Mouse (Mus musculus): ENCODE results near the gene Prcd. TPM values are rescaled to one million over a fixed set of nuclear protein-coding genes. Genes with fewer than 3 reads are reported as not detected.
A peak's percentile ranks its signal among the peaks of the same experiment; 100 is the strongest.

Gene Prcd
- total and polyA plus RNA-seq, 2 experiments from 2014 or later, result 6.0 TPM; not detected in 1

DNA sequence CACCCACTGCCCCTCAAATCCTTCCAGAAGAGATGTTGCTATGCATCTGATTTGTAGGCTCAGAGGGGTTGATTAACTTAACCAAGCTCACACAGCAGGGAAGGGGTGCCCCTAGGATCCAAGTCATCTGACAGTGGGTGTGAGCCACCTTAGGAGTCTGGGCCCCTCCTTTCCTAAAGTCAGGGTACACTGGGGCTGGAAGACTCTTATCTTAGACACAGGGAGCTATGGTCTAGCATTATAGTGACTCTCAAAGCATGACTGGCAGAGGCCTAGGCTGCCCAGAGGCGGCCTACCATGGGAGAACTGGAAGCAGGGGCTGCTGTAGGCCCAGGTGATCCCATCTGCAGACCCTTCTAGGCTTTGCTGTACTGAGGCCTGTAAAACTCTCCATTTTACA is 40.8 kb upstream of the Prcd start:
- H3K36me3 ChIP-seq (ENCODE audit: insufficient read depth, low read length), result no peaks in the 10 kb centered on the region
- H3K27ac ChIP-seq (ENCODE audit: low read depth, low read length), result no peak overlapping the region
- WGBS, result 83% methylated on average over 1 of the region's 1 CpGs
- H3K9ac ChIP-seq (replicated peaks; ENCODE audit: low read length, poor library complexity, severe bottlenecking), result no peak overlapping the region
- ATAC-seq (ENCODE audit: low FRiP score) (no peak), DNase-seq (ENCODE audit: low spot score) (no peak)
- no peaks in the 10 kb centered on the region for H3K27me3 ChIP-seq (ENCODE audit: insufficient read depth, low read length)
- no peak for TF ChIP-seq CTCF (IDR thresholded peaks at IDR 0.05)
- no peaks in the 10 kb centered on the region for H3K4me1 ChIP-seq (ENCODE audit: insufficient read depth, low read length)
- no peaks in the 10 kb centered on the region for H3K9me3 ChIP-seq (ENCODE audit: low read length)
- no peak overlapping the region for H3K4me3 ChIP-seq (ENCODE audit: low read depth, low read length)
- H3K4me2 ChIP-seq (ENCODE audit: low read depth, low read length, poor library complexity, severe bottlenecking), result no peak overlapping the region

DNA sequence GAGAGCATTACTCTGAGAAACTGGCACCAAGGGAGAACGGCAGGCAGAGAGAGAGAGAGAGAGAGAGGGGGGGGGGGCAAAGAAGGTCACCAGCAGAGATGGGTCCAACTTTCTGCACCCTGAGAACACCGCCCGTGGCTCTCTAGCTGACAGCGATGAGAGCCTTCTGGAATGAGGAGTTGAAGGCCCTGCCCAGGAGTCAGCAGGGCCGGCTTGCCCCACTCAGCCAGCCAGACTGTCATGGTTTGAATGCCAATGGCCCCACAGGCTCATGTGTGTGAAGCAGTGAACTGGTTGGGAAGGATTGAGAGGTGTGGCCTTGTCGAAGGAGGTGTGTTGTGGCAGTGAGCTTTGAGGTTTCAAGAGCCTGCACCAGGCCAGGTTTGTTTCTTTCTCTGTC is 40.1 kb upstream of the Prcd start:
- H3K4me1 ChIP-seq (ENCODE audit: insufficient read depth, low read length), result no peaks in the 10 kb centered on the region
- H3K9me3 ChIP-seq (ENCODE audit: low read length), result no peaks in the 10 kb centered on the region
- no peak overlapping the region for H3K27ac ChIP-seq (ENCODE audit: low read depth, low read length)
- H3K4me2 ChIP-seq (ENCODE audit: low read depth, low read length, poor library complexity, severe bottlenecking), result no peak overlapping the region
- H3K9ac ChIP-seq (replicated peaks; ENCODE audit: low read length, poor library complexity, severe bottlenecking), result no peak overlapping the region
- ATAC-seq (ENCODE audit: low FRiP score), result no peak
- no peaks in the 10 kb centered on the region for H3K36me3 ChIP-seq (ENCODE audit: insufficient read depth, low read length)
- no peak for TF ChIP-seq CTCF (IDR thresholded peaks at IDR 0.05)
- H3K27me3 ChIP-seq (ENCODE audit: insufficient read depth, low read length), result no peaks in the 10 kb centered on the region
- H3K4me3 ChIP-seq (ENCODE audit: low read depth, low read length), result no peak overlapping the region
- no peak for DNase-seq (ENCODE audit: low spot score)
- WGBS, result 83% methylated on average over 6 of the region's 6 CpGs

DNA sequence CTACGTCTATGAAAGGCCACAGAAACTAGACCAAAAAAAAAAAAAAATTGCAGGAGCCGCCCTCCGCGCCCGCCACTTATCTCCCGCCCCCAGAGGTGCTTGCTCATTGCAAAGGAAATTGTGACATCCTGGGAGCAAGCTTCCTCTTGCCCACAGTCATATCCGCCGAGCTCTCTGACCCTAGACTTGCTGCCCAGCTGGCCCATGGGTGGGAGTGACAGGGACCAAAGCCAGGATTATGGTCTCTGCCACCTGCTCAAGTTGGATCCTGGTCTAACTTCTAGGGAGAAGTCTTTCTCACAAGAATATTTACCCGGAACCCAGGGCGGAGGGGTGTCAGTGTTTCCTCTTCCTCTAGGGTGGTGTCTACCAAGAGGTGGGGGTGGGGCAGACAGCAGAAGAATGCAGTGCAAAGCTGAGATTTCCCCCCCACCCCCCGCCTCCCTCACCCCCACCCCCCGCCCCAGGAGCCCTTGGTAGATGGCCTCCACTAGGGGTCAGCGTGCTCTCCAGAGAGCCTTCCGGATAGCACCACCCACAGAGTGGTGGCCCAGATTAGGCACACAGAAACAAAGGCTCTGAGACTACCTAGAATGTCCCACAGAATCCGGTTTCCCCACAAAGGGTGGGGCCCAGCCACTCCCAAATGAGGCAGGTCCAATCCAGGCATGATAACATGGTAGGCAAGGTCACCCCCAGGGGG is 37.4 kb upstream of the Prcd start:
- 53% methylated on average over 15 of the region's 15 CpGs for WGBS
- ATAC-seq (ENCODE audit: low FRiP score), result no peak
- H3K4me3 ChIP-seq (ENCODE audit: low read depth, low read length), result no peak overlapping the region
- H3K27me3 ChIP-seq (ENCODE audit: insufficient read depth, low read length), result peaks cover 5% of the 10 kb centered on the region; the same call in 1 of the 2 replicates
- H3K4me2 ChIP-seq (ENCODE audit: low read depth, low read length, poor library complexity, severe bottlenecking), result no peak overlapping the region
- no peak overlapping the region for H3K9ac ChIP-seq (replicated peaks; ENCODE audit: low read length, poor library complexity, severe bottlenecking)
- 0 out of 2 replicates have a peak, but pooled peaks have one; percentile 7 for TF ChIP-seq CTCF (IDR thresholded peaks at IDR 0.05)
- H3K9me3 ChIP-seq (ENCODE audit: low read length), result no peaks in the 10 kb centered on the region
- no peak overlapping the region for H3K27ac ChIP-seq (ENCODE audit: low read depth, low read length)
- no peak for DNase-seq (ENCODE audit: low spot score)
- H3K4me1 ChIP-seq (ENCODE audit: insufficient read depth, low read length), result no peaks in the 10 kb centered on the region
- H3K36me3 ChIP-seq (ENCODE audit: insufficient read depth, low read length), result no peaks in the 10 kb centered on the region

DNA sequence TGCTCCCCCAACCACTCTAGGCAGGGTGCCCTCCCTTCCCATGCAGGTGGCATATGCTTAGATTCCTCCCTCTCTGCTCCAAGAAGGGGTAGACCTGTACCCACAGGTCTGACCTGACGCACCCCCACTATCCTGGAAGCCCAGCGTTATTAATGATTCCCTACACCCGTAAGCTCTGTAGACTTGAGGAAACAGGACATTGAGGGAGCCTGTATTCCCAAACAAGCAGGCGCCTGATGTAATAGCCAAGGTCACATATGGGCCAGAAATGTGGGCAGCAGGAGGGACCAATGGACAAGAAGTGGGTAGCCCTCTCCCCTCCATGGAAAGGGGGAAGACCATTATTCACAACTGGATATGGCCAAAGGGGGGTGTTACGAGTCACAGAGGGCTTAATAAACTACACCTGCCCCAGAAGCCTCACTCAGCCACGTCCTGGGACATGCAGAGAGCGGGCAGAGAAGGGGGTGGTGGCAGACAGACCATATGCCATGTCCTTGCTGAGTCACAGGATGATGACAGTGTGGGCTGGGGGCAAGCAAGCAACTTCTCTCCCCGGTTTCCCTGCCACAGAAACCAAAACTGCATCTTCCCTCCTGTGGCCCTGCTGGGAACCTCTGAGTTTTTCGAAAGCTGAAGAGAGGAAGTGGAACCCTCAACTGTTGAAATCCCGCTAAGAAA is 36.8 kb upstream of the Prcd start:
- Histone ChIP-seq H3K4me1 (ENCODE audit: insufficient read depth, low read length) (no peaks in the 10 kb centered on the region), H3K4me3 (ENCODE audit: low read depth, low read length) (no peak overlapping the region), H3K27me3 (ENCODE audit: insufficient read depth, low read length) (peaks cover 5% of the 10 kb centered on the region; the same call in 1 of the 2 replicates), H3K4me2 (ENCODE audit: low read depth, low read length, poor library complexity, severe bottlenecking) (no peak overlapping the region), H3K9me3 (ENCODE audit: low read length) (no peaks in the 10 kb centered on the region), H3K27ac (ENCODE audit: low read depth, low read length) (no peak overlapping the region), H3K9ac (replicated peaks; ENCODE audit: low read length, poor library complexity, severe bottlenecking) (no peak overlapping the region), H3K36me3 (ENCODE audit: insufficient read depth, low read length) (no peaks in the 10 kb centered on the region)
- no peak for ATAC-seq (ENCODE audit: low FRiP score)
- no peak for DNase-seq (ENCODE audit: low spot score)
- WGBS, result 78% methylated on average over 10 of the region's 10 CpGs
- no peak for TF ChIP-seq CTCF (IDR thresholded peaks at IDR 0.05)

DNA sequence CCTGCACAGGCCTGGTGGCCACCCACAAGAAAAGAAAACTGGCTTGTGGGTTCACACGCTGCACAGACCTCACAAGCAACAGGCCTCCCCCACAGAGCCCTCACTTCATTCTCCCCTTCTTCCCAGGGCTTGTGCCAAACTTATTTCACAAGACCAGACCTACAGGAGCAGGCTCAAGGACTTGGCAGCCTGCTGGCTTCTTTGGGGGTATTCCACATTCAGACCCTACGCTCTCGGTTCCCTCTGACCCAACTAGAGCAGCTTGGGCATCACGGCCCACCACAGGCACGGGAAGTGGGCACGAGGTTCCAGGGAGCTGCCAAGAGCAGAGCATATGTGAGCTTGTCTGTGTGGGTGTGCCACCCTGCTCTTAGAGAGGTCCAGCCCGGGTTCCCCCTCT is 35.7 kb upstream of the Prcd start:
- no peak for ATAC-seq (ENCODE audit: low FRiP score)
- H3K36me3 ChIP-seq (ENCODE audit: insufficient read depth, low read length), result no peaks in the 10 kb centered on the region
- H3K27ac ChIP-seq (ENCODE audit: low read depth, low read length), result no peak overlapping the region
- H3K9ac ChIP-seq (replicated peaks; ENCODE audit: low read length, poor library complexity, severe bottlenecking), result no peak overlapping the region
- WGBS, result 68% methylated on average over 7 of the region's 7 CpGs
- no peaks in the 10 kb centered on the region for H3K9me3 ChIP-seq (ENCODE audit: low read length)
- H3K27me3 ChIP-seq (ENCODE audit: insufficient read depth, low read length), result peaks cover 5% of the 10 kb centered on the region; the same call in 1 of the 2 replicates
- DNase-seq (ENCODE audit: low spot score), result peak; percentile 62
- no peak overlapping the region for H3K4me2 ChIP-seq (ENCODE audit: low read depth, low read length, poor library complexity, severe bottlenecking)
- no peak overlapping the region for H3K4me3 ChIP-seq (ENCODE audit: low read depth, low read length)
- no peaks in the 10 kb centered on the region for H3K4me1 ChIP-seq (ENCODE audit: insufficient read depth, low read length)
- TF ChIP-seq CTCF (IDR thresholded peaks at IDR 0.05), result no peak

DNA sequence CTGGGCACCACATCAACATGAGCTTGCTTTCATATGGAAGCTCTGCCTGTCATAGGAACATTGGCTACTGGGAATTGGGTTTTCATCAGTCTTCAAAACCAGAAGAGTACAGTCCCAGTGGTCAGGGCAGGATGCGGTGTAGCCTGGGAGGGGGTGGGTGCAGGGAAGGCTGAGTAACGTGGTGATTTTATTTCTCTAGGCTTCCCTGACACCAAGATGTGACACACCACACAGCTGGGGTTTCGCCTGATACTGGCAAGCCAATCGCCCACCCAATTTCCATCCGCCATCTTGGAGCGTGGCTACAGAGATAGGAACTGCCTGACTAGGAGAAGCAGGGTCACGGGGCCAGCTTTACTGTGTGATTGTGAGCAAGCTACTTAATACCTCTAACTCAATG is 34.7 kb upstream of the Prcd start:
- Histone ChIP-seq H3K4me3 (ENCODE audit: low read depth, low read length) (no peak overlapping the region), H3K9ac (replicated peaks; ENCODE audit: low read length, poor library complexity, severe bottlenecking) (no peak overlapping the region), H3K4me1 (ENCODE audit: insufficient read depth, low read length) (no peaks in the 10 kb centered on the region), H3K9me3 (ENCODE audit: low read length) (no peaks in the 10 kb centered on the region), H3K27ac (ENCODE audit: low read depth, low read length) (no peak overlapping the region), H3K4me2 (ENCODE audit: low read depth, low read length, poor library complexity, severe bottlenecking) (no peak overlapping the region), H3K27me3 (ENCODE audit: insufficient read depth, low read length) (peaks cover 5% of the 10 kb centered on the region; the same call in 1 of the 2 replicates), H3K36me3 (ENCODE audit: insufficient read depth, low read length) (no peaks in the 10 kb centered on the region)
- 92% methylated on average over 7 of the region's 7 CpGs for WGBS
- no peak for DNase-seq (ENCODE audit: low spot score)
- no peak for TF ChIP-seq CTCF (IDR thresholded peaks at IDR 0.05)
- no peak for ATAC-seq (ENCODE audit: low FRiP score)
